ENCODE assay signal across 25 mouse cellular contexts in genomic region chr4:10510013-10510412, GRCm38 (mm10).
"Had no signal": no experiment of that assay in that cellular context is flagged by ENCODE, and none has a peak within 500 bp of the region (broad histone marks: within the 10 kb centered on the region; RNA-seq: fewer than 3 reads in every experiment).

No protein-coding gene starts in this region.

- H3K4me1 ChIP-seq: heart, embryonic 12.5 days; hindbrain, embryonic 13.5 days; hindbrain, embryonic 15.5 days; kidney, embryonic 15.5 days; limb, embryonic 13.5 days; limb, embryonic 15.5 days; liver, embryonic 12.5 days had no signal

- H3K36me3 ChIP-seq: heart, embryonic 12.5 days; hindbrain, embryonic 13.5 days; hindbrain, embryonic 15.5 days; kidney, embryonic 15.5 days; limb, embryonic 13.5 days; limb, embryonic 15.5 days; liver, embryonic 12.5 days had no signal

- H3K27me3 ChIP-seq: heart, embryonic 12.5 days; hindbrain, embryonic 13.5 days; hindbrain, embryonic 15.5 days; kidney, embryonic 15.5 days; limb, embryonic 13.5 days; limb, embryonic 15.5 days; liver, embryonic 12.5 days had no signal

- DNase-seq: gastrocnemius, adult 2 months; gastrocnemius, postnatal 10 days; gastrocnemius, postnatal 25 days; heart, adult 2 months; heart, postnatal 10 days; heart, postnatal 4 days; kidney, adult 11 months; kidney, adult 2 months; kidney, adult 9 months; kidney, postnatal 14 days; kidney, postnatal 36 days; layer of hippocampus, adult 9-11 months; layer of hippocampus, postnatal 36 days; left cerebral cortex, postnatal 4 days had no signal

- H3K4me2 ChIP-seq: heart, embryonic 12.5 days; hindbrain, embryonic 13.5 days; hindbrain, embryonic 15.5 days; kidney, embryonic 15.5 days; limb, embryonic 13.5 days; limb, embryonic 15.5 days; liver, embryonic 12.5 days had no signal

- ATAC-seq: hindbrain, postnatal 0 days; intestine, embryonic 16.5 days; liver, embryonic 12.5 days had no signal

- H3K27ac ChIP-seq: gastrocnemius, adult 2 months; heart, adult 2 months; hindbrain, embryonic 13.5 days; hindbrain, embryonic 15.5 days; hindbrain, postnatal 0 days; kidney, embryonic 15.5 days; kidney, postnatal 0 days; limb, embryonic 13.5 days; limb, embryonic 15.5 days; liver, embryonic 12.5 days; liver, embryonic 14.5 days had no signal

- H3K9me3 ChIP-seq: heart, embryonic 12.5 days; hindbrain, embryonic 13.5 days; hindbrain, embryonic 15.5 days; kidney, embryonic 15.5 days; limb, embryonic 13.5 days; limb, embryonic 15.5 days; liver, embryonic 12.5 days had no signal

- H3K9ac ChIP-seq: heart, embryonic 12.5 days; hindbrain, embryonic 13.5 days; hindbrain, embryonic 15.5 days; kidney, embryonic 15.5 days; limb, embryonic 13.5 days; limb, embryonic 15.5 days; liver, embryonic 12.5 days; liver, embryonic 14.5 days had no signal

- H3K4me3 ChIP-seq: gastrocnemius, adult 2 months; heart, adult 2 months; heart, embryonic 12.5 days; hindbrain, embryonic 13.5 days; hindbrain, embryonic 15.5 days; kidney, embryonic 15.5 days; limb, embryonic 13.5 days; limb, embryonic 15.5 days; liver, embryonic 12.5 days had no signal
